Mouse (Mus musculus) left cerebral cortex, adult 2 months (tissue): ENCODE data around the gene Cep295nl. TPM values are rescaled to one million over a fixed set of nuclear protein-coding genes. Genes with fewer than 3 reads are reported as not detected.

ENCODE experiments used
- DNase-seq, 2 experiments: peaks; one replicate each; pipeline ENCODE4 v3.0.0; 2021 to 2022; ENCODE audit warnings: low spot score in 2 of 2, mixed read lengths in 1 of 2; ENCODE audit errors: extremely low spot score in 1 of 2
- H3K27ac ChIP-seq: fragments of 200-600 bp; 2 replicates; pipeline ENCODE4 v1.8.1; 2022
- H3K4me3 ChIP-seq: fragments of 200-600 bp; 2 replicates; pipeline ENCODE4 v1.8.1; 2022
- CTCF ChIP-seq: fragments of 200-600 bp; IDR thresholded peaks from 2 replicates; pipeline ENCODE4 v1.8.1; 2022; ENCODE audit warnings: antibody characterized with exemption, mild to moderate bottlenecking, moderate library complexity
- intact Hi-C: fragments of 180-260 bp; cut with DNase I; formaldehyde crosslinking; loops from one replicate; pipeline ENCODE4 v1.15.1; 2025
- total RNA-seq, 2 experiments: library from RNA; stranded (reverse); gene quantifications; 2 replicates each; pipeline ENCODE4 v1.2.3; 2021

Cep295nl gene
- total RNA-seq, 2 experiments from 2014 or later: 1.5 to 1.8 TPM

- Histone ChIP-seq H3K4me3 (no peak overlapping the region), H3K27ac (no peak overlapping the region)
- DNase-seq: no peak
- no peak for TF ChIP-seq CTCF
- intact Hi-C loops: no loop called here
Measured at GRCm38 (mm10) chr11:118286434-118286833, 55.9 kb downstream of the Cep295nl start.

- Histone ChIP-seq H3K27ac (no peak overlapping the region), H3K4me3 (no peak overlapping the region)
- intact Hi-C loops: no loop called here
- no peak for DNase-seq
- TF ChIP-seq CTCF: no peak
Measured at GRCm38 (mm10) chr11:118285791-118286190, 56.5 kb downstream of the Cep295nl start.

Other genes starting within 250 kb of the Cep295nl start
- under 1 TPM; 0.05 to 0.16 TPM for gene Dnah17, start 211.9 kb downstream of the Cep295nl start, total RNA-seq
- gene Cyth1, start 93.9 kb downstream of the Cep295nl start, total RNA-seq: 10 to 100 TPM; 65.2 to 69.3 TPM
- gene Usp36, start 52.3 kb downstream of the Cep295nl start, total RNA-seq: 10 to 100 TPM; 32.1 to 33.1 TPM
- gene Timp2, start 13.2 kb upstream of the Cep295nl start, total RNA-seq: 100 to 1,000 TPM; 221 to 255 TPM
- gene Lgals3bp, start 59.6 kb upstream of the Cep295nl start, total RNA-seq: 10 to 100 TPM; 17.1 to 20.0 TPM
- 10 to 100 TPM; 37.9 to 41.0 TPM for gene Cant1, start 76.6 kb upstream of the Cep295nl start, total RNA-seq
- gene C1qtnf1, start 85.7 kb upstream of the Cep295nl start, total RNA-seq: 1 to 10 TPM; 3.3 to 4.8 TPM
- 10 to 100 TPM; 11.0 to 12.4 TPM for gene Engase, start 134.3 kb upstream of the Cep295nl start, total RNA-seq